Mouse (Mus musculus): ENCODE data around the gene Apol6. TPM values are rescaled to one million over a fixed set of nuclear protein-coding genes. Genes with fewer than 3 reads are reported as not detected.
A peak's percentile ranks its signal among the peaks of the same experiment; 100 is the strongest.

The Apol6 gene
- total and polyA plus RNA-seq, 2 experiments from 2014 or later: 0.19 TPM; not detected in 1

DNA sequence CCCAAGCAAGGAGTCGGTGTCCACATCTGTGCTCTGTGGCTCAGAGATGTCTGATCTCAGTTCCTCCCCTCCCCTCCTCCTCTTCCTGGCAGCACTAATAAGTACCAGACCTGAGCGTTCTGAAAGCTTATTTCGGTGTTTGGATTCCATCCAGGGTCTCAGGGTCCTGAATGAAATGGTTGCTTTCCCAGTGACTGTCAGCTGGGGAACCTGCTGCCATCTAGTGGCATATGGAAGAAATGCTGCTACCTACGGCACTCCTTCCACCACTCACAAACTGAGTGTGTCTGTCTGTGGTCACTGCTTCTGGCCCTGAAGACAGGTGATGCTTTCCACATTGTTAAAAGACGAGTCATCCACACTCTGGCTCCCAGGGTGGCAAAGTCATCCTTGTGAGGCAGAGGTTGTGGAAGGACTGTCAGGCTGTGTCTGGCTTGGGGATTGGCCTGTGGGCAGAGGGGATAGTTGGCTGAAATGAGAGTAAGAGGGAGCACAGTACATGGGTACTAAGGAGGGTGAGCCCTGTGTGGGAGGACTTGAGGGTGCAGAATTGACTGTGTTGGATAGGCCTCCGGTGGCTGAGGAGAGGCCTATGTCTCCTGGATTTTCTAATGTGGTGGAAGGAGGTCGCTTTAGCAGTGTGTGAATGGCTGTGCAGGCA, 15.1 kb upstream of the Apol6 start:
- H3K36me3 ChIP-seq (ENCODE audit: insufficient read depth): no peaks in the 10 kb centered on the region
- no peak overlapping the region for H3K4me2 ChIP-seq (ENCODE audit: low read depth)
- no peaks in the 10 kb centered on the region for H3K27me3 ChIP-seq (ENCODE audit: insufficient read depth, low read length)
- no peak overlapping the region for H3K9ac ChIP-seq
- H3K27ac ChIP-seq (ENCODE audit: low read depth, low read length): no peak overlapping the region
- no peaks in the 10 kb centered on the region for H3K4me1 ChIP-seq (ENCODE audit: insufficient read depth)
- DNase-seq: peak; percentile 86
- WGBS: 24% methylated on average over 7 of the region's 7 CpGs
- no peaks in the 10 kb centered on the region for H3K9me3 ChIP-seq (ENCODE audit: low read length)
- TF ChIP-seq CTCF (IDR thresholded peaks at IDR 0.05; ENCODE audit: low read depth): peak; percentile 96
- peak; percentile 81 for ATAC-seq
- H3K4me3 ChIP-seq (ENCODE audit: low read depth, low read length): no peak overlapping the region

DNA sequence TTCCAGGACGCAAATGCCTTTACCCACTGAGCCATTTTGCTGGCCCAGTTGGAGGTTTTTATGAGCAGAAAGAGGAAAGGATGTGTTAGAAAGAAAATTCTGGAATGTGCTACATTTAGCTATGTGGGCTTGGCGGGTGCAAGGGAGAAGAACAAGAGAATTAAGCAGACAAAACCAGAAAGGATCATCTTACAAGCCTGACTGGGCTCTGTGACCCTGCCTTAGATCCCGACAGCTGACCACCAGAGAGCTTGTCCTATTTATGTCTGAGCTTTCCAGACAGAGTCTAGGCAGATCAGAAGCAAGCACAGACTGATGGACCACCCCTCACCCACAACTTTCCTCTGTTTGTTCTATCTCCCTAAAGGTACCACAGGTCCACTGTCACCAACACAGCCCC, 13.3 kb upstream of the Apol6 start:
- Histone ChIP-seq H3K36me3 (ENCODE audit: insufficient read depth) (no peaks in the 10 kb centered on the region), H3K4me2 (ENCODE audit: low read depth) (no peak overlapping the region), H3K9me3 (ENCODE audit: low read length) (no peaks in the 10 kb centered on the region), H3K27me3 (ENCODE audit: insufficient read depth, low read length) (no peaks in the 10 kb centered on the region), H3K4me1 (ENCODE audit: insufficient read depth) (no peaks in the 10 kb centered on the region), H3K9ac (no peak overlapping the region), H3K27ac (ENCODE audit: low read depth, low read length) (no peak overlapping the region), H3K4me3 (ENCODE audit: low read depth, low read length) (no peak overlapping the region)
- DNase-seq (no peak), ATAC-seq (no peak)
- no peak for TF ChIP-seq CTCF (IDR thresholded peaks at IDR 0.05; ENCODE audit: low read depth)
- WGBS: 52% methylated on average over 3 of the region's 3 CpGs

DNA sequence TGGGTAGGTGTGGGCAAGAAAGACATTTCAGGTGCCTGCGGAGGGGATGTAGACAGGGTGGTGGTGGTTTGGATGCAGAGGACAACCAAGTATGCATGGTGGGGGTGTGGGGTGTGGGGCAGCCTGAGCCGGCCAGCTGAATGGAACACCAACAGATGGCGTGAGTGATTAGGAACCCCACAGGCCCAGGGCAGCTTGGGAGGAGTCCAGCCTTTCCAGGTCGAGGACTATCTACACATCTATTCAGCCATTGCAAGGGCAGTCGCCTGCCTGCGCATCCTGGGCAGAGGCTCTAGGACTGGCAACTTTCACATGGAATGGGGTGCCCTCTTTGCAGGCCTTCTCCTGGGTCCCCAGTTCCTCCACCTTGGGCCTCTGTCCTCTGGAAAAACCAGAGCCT, 10.0 kb upstream of the Apol6 start:
- Histone ChIP-seq H3K4me3 (ENCODE audit: low read depth, low read length) (no peak overlapping the region), H3K4me1 (ENCODE audit: insufficient read depth) (no peaks in the 10 kb centered on the region), H3K9me3 (ENCODE audit: low read length) (no peaks in the 10 kb centered on the region), H3K9ac (no peak overlapping the region), H3K27me3 (ENCODE audit: insufficient read depth, low read length) (no peaks in the 10 kb centered on the region), H3K27ac (ENCODE audit: low read depth, low read length) (no peak overlapping the region), H3K36me3 (ENCODE audit: insufficient read depth) (no peaks in the 10 kb centered on the region), H3K4me2 (ENCODE audit: low read depth) (no peak overlapping the region)
- no peak for TF ChIP-seq CTCF (IDR thresholded peaks at IDR 0.05; ENCODE audit: low read depth)
- ATAC-seq (no peak), DNase-seq (no peak)
- 77% methylated on average over 6 of the region's 6 CpGs for WGBS

DNA sequence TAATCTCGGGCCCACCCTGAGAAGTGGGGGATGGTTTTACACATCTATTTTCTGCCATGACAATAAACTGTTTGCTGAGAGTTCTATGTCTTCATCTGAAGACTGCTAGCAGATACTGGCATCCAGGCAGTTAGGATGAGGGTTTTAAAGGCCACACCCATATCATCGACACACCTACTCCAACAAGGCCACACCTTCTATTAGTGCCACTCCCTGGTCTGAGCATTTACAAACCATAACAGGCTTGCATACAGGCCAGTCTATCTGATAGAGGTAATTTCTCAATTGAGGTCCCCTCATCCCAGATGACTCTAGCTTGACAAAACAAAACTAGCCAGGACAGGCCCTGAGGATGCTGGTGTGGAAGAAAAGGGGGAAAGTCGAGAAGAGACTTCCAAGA, 8.9 kb upstream of the Apol6 start:
- no peaks in the 10 kb centered on the region for H3K9me3 ChIP-seq (ENCODE audit: low read length)
- no peak overlapping the region for H3K9ac ChIP-seq
- no peaks in the 10 kb centered on the region for H3K27me3 ChIP-seq (ENCODE audit: insufficient read depth, low read length)
- no peak overlapping the region for H3K4me3 ChIP-seq (ENCODE audit: low read depth, low read length)
- no peak overlapping the region for H3K4me2 ChIP-seq (ENCODE audit: low read depth)
- H3K36me3 ChIP-seq (ENCODE audit: insufficient read depth): no peaks in the 10 kb centered on the region
- DNase-seq: no peak
- ATAC-seq: no peak
- 91% methylated on average over 3 of the region's 3 CpGs for WGBS
- TF ChIP-seq CTCF (IDR thresholded peaks at IDR 0.05; ENCODE audit: low read depth): no peak
- H3K4me1 ChIP-seq (ENCODE audit: insufficient read depth): no peaks in the 10 kb centered on the region
- no peak overlapping the region for H3K27ac ChIP-seq (ENCODE audit: low read depth, low read length)

DNA sequence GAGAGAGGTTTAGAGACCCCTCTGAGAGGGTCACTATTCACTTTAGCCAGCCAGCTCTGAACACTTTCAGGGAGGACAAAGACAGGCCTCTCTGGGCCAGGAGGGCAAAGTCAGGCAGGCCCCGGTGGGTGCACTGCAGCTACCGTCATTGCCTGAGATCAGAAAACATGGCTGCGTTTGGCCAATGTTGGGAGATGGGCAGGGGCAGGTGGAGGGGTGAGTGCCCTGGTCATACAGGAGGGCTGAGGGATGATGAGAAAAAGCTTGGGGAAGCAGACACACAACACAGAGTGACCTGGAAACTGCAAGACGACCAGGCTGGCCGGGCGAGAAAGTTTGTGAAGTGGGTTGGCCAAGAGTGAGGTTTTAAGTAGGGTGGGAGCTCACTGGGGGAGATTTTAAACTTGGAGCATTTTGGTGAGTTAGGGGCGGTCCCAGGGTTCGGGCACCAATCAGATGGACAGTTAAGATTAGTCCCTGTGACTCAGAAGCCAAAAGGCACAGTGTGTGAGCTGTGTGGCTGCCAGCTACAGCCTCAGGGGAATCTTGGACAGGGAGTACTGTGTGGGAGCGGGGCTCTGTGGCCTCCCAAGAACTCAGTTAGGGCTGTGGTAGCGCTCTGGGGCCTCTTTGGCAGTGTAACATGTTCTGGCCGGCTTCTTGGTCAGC, 8.1 kb upstream of the Apol6 start:
- Histone ChIP-seq H3K9ac (no peak overlapping the region), H3K27me3 (ENCODE audit: insufficient read depth, low read length) (no peaks in the 10 kb centered on the region), H3K4me3 (ENCODE audit: low read depth, low read length) (no peak overlapping the region), H3K4me1 (ENCODE audit: insufficient read depth) (no peaks in the 10 kb centered on the region), H3K36me3 (ENCODE audit: insufficient read depth) (no peaks in the 10 kb centered on the region), H3K9me3 (ENCODE audit: low read length) (no peaks in the 10 kb centered on the region), H3K27ac (ENCODE audit: low read depth, low read length) (peak overlapping the region; percentile 60; the same call in 1 of the 2 replicates), H3K4me2 (ENCODE audit: low read depth) (no peak overlapping the region)
- ATAC-seq: peak; percentile 53
- 71% methylated on average over 11 of the region's 11 CpGs for WGBS
- no peak for TF ChIP-seq CTCF (IDR thresholded peaks at IDR 0.05; ENCODE audit: low read depth)
- peak; percentile 11 for DNase-seq

DNA sequence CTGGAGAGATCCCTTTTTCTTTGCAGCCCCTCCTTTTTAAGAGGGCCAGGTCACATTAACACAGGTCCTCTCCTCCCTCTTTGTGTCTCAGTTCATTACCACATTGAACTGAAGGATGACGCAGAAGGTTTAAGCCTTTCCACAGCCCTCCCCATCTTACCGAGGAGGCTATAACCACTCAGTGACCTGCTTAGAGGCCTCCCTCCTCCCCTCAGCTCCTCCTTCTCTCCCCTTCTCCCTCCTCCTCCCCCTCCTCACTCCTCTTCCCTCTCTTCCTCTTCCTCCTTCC, 7.6 kb upstream of the Apol6 start:
- H3K36me3 ChIP-seq (ENCODE audit: insufficient read depth): no peaks in the 10 kb centered on the region
- WGBS: 46% methylated on average over 2 of the region's 2 CpGs
- DNase-seq (no peak), ATAC-seq (peak; percentile 29)
- H3K9me3 ChIP-seq (ENCODE audit: low read length): no peaks in the 10 kb centered on the region
- no peaks in the 10 kb centered on the region for H3K4me1 ChIP-seq (ENCODE audit: insufficient read depth)
- no peak overlapping the region for H3K9ac ChIP-seq
- no peak overlapping the region for H3K4me2 ChIP-seq (ENCODE audit: low read depth)
- TF ChIP-seq CTCF (IDR thresholded peaks at IDR 0.05; ENCODE audit: low read depth): no peak
- peak overlapping the region; percentile 60 for H3K27ac ChIP-seq (ENCODE audit: low read depth, low read length)
- H3K27me3 ChIP-seq (ENCODE audit: insufficient read depth, low read length): no peaks in the 10 kb centered on the region
- H3K4me3 ChIP-seq (ENCODE audit: low read depth, low read length): no peak overlapping the region

DNA sequence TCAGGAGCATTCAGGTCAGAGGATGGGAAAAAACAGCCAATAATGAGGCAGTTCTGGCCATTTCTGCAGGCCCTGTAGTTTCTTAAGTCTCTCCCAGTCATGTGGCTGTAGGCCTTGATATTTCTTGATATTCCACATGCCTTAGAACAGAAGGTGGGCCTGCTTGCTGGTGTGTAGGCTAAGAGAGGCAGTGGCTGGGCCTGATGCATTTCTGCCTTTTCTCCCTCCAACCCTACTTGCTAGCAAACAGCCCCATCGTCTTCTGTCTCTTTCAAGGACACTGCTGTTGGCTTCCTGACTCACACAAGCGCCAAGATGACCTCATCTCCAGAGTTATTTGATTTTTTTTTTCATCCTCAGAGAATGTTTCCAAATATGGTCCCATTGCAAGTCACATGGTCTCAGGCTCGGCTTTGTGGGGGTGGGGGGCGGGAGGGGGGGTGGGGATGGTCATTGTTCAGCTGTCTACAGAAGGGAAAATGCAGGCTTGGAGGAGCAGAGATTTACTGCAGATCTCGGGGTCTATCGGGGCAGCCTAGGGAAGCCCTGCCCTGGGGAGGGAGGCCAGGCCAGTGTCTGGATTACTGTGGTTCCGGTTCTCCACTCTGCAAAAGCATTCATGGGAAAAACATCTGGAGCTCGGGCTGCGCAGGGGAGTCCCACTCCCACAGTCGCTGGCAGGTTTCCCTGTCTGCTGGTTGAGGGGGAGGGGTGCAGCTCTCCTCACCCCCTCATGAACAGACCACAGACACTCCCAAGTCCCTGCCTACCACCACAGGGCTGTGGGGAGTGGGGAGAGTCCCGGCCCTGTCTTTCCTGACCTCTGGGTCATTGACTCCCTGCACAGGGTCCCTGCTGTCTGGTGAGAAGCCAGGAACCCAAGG, 7.0 kb upstream of the Apol6 start:
- ATAC-seq (peak; percentile 43), DNase-seq (peak; percentile 32)
- H3K9ac ChIP-seq: no peak overlapping the region

More for the DNA sequence above, 7.0 kb upstream of the Apol6 start:
- Histone ChIP-seq H3K36me3 (ENCODE audit: insufficient read depth) (no peaks in the 10 kb centered on the region), H3K4me3 (ENCODE audit: low read depth, low read length) (no peak overlapping the region), H3K27me3 (ENCODE audit: insufficient read depth, low read length) (no peaks in the 10 kb centered on the region), H3K9me3 (ENCODE audit: low read length) (no peaks in the 10 kb centered on the region), H3K4me2 (ENCODE audit: low read depth) (no peak overlapping the region), H3K4me1 (ENCODE audit: insufficient read depth) (no peaks in the 10 kb centered on the region), H3K27ac (ENCODE audit: low read depth, low read length) (peak overlapping the region; percentile 60)
- TF ChIP-seq CTCF (IDR thresholded peaks at IDR 0.05; ENCODE audit: low read depth): no peak
- 38% methylated on average over 11 of the region's 11 CpGs for WGBS

Data from forebrain, postnatal 0 days (tissue).